Mouse (Mus musculus) heart, embryonic 12.5 days (tissue): ENCODE results near the gene Smg6. TPM values are rescaled to one million over a fixed set of nuclear protein-coding genes. Genes with fewer than 3 reads are reported as not detected.
A peak's percentile ranks its signal among the peaks of the same experiment; 100 is the strongest.

ENCODE experiments used
- ATAC-seq: fragments of 200-750 bp; cut with Nextera tagmentation; 2 replicates; pipeline ENCODE4 v1.8.0; 2017; ENCODE audit warnings: moderate TSS enrichment, moderate library complexity; ENCODE audit not compliant: insufficient number of reproducible peaks, low FRiP score
- H3K27ac ChIP-seq: fragments of 300-500 bp; sonication (generic); 2 replicates; pipeline ENCODE4 v1.5.1; 2016; ENCODE audit warnings: mild to moderate bottlenecking, moderate library complexity; ENCODE audit not compliant: poor library complexity, severe bottlenecking
- H3K27me3 ChIP-seq: fragments of 300-500 bp; sonication (generic); replicated peaks from 2 replicates; pipeline ENCODE4 v1.6.1; 2016; ENCODE audit warnings: mild to moderate bottlenecking, moderate library complexity
- H3K36me3 ChIP-seq: fragments of 300-500 bp; sonication (generic); 2 replicates; pipeline ENCODE4 v1.6.1; 2016; ENCODE audit warnings: mild to moderate bottlenecking, moderate library complexity
- H3K4me1 ChIP-seq: fragments of 300-500 bp; sonication (generic); replicated peaks from 2 replicates; pipeline ENCODE4 v1.6.1; 2016; ENCODE audit warnings: mild to moderate bottlenecking
- H3K4me2 ChIP-seq: fragments of 300-500 bp; sonication (generic); 2 replicates; pipeline ENCODE4 v1.6.1; 2016; ENCODE audit warnings: mild to moderate bottlenecking, moderate library complexity
- H3K4me3 ChIP-seq: fragments of 300-500 bp; sonication (generic); 2 replicates; pipeline ENCODE4 v1.5.1; 2016; ENCODE audit warnings: mild to moderate bottlenecking
- H3K9ac ChIP-seq: fragments of 300-500 bp; sonication (generic); 2 replicates; pipeline ENCODE4 v1.6.1; 2016; ENCODE audit warnings: mild to moderate bottlenecking, moderate library complexity
- H3K9me3 ChIP-seq: fragments of 300-500 bp; sonication (generic); replicated peaks from 2 replicates; pipeline ENCODE4 v1.6.1; 2016; ENCODE audit warnings: mild to moderate bottlenecking, moderate library complexity
- WGBS: fragments of 180-500 bp; shearing (Covaris S2); methylation state at CpG from one replicate; pipeline ENCODE4 v1.1.7; 2016; 5-methylcytosine and 5-hydroxymethylcytosine counted together
- polyA plus RNA-seq: library from polyadenylated mRNA; unstranded; fragments of >200 nt; fragmentation: Nextera tagmentation; extraction: Ambion mirVana; gene quantifications from 2 replicates; pipeline ENCODE4 v1.2.1, GENCODE M21; 2016

Smg6 gene
- polyA plus RNA-seq, 1 experiment from 2014 or later, result 13.4 TPM

GRCm38 (mm10) chr11:75178672-75179208 is 253.1 kb downstream of the Smg6 start, which contains the start of gene Ovca2:
Ovca2 (minus strand) TSS chr11:75178835.
- under 1% methylated on average over 32 of the region's 33 CpGs for WGBS
- peaks cover 47% of the 10 kb centered on the region for H3K36me3 ChIP-seq

DNA sequence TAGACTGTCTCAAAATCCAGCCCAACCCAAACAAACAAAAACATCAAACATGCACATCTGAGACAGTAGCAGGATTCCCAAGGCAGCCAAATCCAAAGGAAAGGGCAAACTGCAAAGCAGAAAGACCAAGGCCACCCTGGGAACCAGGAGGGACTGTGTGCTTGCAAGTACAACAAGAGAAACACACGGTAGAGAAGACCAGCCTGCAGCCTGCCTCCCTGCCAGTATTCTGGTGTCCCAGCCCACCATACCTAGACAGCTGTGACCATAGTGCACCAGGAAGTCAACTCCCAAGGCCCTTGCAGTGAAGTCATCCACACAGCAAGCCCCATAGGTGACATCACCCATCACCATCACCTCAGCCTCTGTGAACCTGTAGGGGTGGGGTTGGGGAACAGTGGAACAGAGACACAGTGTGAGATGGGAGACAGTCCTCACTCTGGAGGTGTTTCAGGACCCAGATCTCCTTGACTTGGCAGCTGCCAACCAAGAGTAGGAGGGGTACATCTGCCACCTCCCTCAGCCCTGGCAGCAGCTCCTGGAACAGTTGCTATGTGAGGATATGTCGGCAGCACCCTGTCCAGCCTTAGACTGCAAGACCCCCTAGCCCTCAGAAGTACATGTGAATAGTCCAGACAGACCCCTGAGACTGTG is 258.4 kb downstream of the Smg6 start:
- no peak for ATAC-seq
- no peak overlapping the region for H3K4me2 ChIP-seq
- H3K27me3 ChIP-seq, result no peaks in the 10 kb centered on the region
- H3K9ac ChIP-seq, result no peak overlapping the region
- H3K36me3 ChIP-seq, result peaks cover 49% of the 10 kb centered on the region
- H3K4me1 ChIP-seq, result peaks cover 8% of the 10 kb centered on the region
- no peak overlapping the region for H3K27ac ChIP-seq
- no peaks in the 10 kb centered on the region for H3K9me3 ChIP-seq
- no peak overlapping the region for H3K4me3 ChIP-seq
- WGBS, result 77% methylated on average over 2 of the region's 2 CpGs

More at GRCm38 (mm10) chr11:75178672-75179208, 253.1 kb downstream of the Smg6 start, which contains the start of gene Ovca2:
- Histone ChIP-seq H3K4me2 (peak within 1 kb of the TSS; percentile 76), H3K9ac (peak within 1 kb of the TSS; percentile 82), H3K27me3 (no peaks in the 10 kb centered on the region), H3K27ac (peak within 1 kb of the TSS; percentile 48; the same call in 1 of the 2 replicates), H3K4me1 (peaks cover 19% of the 10 kb centered on the region), H3K9me3 (no peaks in the 10 kb centered on the region), H3K4me3 (peak within 1 kb of the TSS; percentile 73)
- peak; percentile 91 for ATAC-seq

DNA sequence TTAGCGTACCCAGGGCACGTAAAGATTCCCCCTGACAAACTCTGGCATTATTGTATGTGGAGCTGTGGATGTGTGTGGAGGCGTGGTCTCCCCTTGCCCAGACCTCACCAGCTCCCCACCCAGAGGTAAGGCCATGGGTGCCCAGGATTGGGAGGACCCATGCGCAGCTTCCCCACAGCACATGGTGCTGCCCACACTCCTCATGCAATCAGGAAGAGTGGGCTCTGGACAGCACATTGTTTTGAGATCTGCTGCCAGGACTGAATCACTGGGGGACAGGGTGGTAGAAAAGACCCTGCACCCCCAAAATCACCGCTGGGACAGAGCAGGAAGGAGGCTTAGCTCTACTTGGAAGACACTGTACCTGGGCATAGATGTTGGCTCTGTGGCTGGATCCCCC is 258.9 kb downstream of the Smg6 start:
- H3K4me2 ChIP-seq, result no peak overlapping the region
- H3K9ac ChIP-seq, result no peak overlapping the region
- H3K27me3 ChIP-seq, result no peaks in the 10 kb centered on the region
- H3K36me3 ChIP-seq, result peaks cover 49% of the 10 kb centered on the region
- no peak for ATAC-seq
- no peaks in the 10 kb centered on the region for H3K9me3 ChIP-seq
- H3K4me1 ChIP-seq, result peaks cover 9% of the 10 kb centered on the region
- WGBS, result 85% methylated on average over 5 of the region's 5 CpGs
- no peak overlapping the region for H3K27ac ChIP-seq
- no peak overlapping the region for H3K4me3 ChIP-seq

DNA sequence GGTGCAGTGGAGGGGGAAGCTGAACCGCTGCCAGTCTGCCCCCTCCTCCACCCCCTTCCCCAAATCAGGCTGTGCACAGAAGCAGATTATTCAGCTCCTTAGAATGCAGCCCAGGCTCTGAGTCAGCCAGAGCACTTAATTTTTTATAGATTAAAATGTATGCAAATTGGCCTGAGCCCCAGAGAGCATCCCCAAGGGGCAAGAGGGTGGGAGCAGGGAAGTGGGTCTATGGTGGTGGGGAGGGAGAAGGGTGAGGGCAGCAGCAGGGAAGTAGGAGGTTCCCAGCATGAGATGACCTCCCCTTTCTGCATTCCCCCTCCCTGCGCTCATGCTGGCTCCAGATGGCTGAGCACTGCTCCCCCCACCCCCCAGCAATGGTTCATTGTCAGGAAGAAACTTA is 259.4 kb downstream of the Smg6 start:
- Histone ChIP-seq H3K27me3 (no peaks in the 10 kb centered on the region), H3K4me1 (peaks cover 10% of the 10 kb centered on the region), H3K9ac (no peak overlapping the region), H3K4me3 (no peak overlapping the region), H3K4me2 (no peak overlapping the region), H3K36me3 (peaks cover 49% of the 10 kb centered on the region), H3K27ac (no peak overlapping the region), H3K9me3 (no peaks in the 10 kb centered on the region)
- no peak for ATAC-seq
- 84% methylated on average over 1 of the region's 2 CpGs for WGBS

GRCm38 (mm10) chr11:75189713-75190370 is 264.2 kb downstream of the Smg6 start:
- peak; percentile 22; the same call in 1 of the 2 replicates for ATAC-seq
- Histone ChIP-seq H3K36me3 (peaks cover 6% of the 10 kb centered on the region), H3K27me3 (peaks cover 17% of the 10 kb centered on the region), H3K4me2 (peak overlapping the region; percentile 93), H3K9me3 (no peaks in the 10 kb centered on the region), H3K27ac (peak overlapping the region; percentile 17), H3K4me1 (peaks cover 44% of the 10 kb centered on the region), H3K9ac (peak overlapping the region; percentile 79), H3K4me3 (peak overlapping the region; percentile 87)
- under 1% methylated on average over 22 of the region's 22 CpGs for WGBS

- WGBS, result under 1% methylated on average over 24 of the region's 24 CpGs
- peak overlapping the region; percentile 79 for H3K9ac ChIP-seq
- H3K9me3 ChIP-seq, result no peaks in the 10 kb centered on the region
- H3K4me1 ChIP-seq, result peaks cover 49% of the 10 kb centered on the region
- peak overlapping the region; percentile 87 for H3K4me3 ChIP-seq
- peak overlapping the region; percentile 93 for H3K4me2 ChIP-seq
- peaks cover 22% of the 10 kb centered on the region for H3K27me3 ChIP-seq
- H3K36me3 ChIP-seq, result peaks cover 4% of the 10 kb centered on the region; the same call in 1 of the 2 replicates
- ATAC-seq, result peak; percentile 68; the same call in 1 of the 2 replicates
- peak overlapping the region; percentile 17 for H3K27ac ChIP-seq
Observed at GRCm38 (mm10) chr11:75190371-75190724, 264.7 kb downstream of the Smg6 start.

DNA sequence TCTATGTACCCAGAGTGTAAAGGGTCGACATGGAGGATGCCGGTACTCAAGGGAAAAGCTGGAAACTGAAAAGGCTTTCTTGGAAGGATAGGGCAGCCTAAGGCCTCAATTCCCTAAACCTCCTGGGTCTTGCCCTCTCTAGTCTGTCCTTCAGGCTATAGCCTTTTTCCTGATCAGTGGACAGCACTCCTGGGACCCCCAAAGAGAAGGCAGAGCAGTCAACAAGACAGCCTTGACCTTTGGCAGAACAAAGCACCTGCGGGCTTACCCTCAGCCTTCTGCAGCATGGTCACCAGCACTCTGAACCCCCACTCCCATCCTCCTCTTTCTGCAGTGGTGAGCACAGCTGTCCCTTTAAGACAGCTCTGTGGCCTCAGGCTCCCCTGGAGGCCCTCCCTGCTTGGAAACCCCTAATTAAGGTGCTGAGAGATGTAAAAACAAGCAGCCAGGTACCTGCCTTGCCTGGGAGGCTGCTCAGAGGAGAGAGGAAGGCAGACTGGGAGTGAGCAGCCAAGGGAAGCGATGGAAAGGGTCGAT is 265.4 kb downstream of the Smg6 start, which contains the start of gene Dph1:
Dph1 (minus strand) TSS at position 337 of the 537 bp plus-strand sequence.
- no peak for ATAC-seq
- Histone ChIP-seq H3K36me3 (no peaks in the 10 kb centered on the region), H3K4me3 (peak within 1 kb of the TSS; percentile 87), H3K4me1 (peaks cover 55% of the 10 kb centered on the region), H3K9ac (peak within 1 kb of the TSS; percentile 79), H3K27ac (peak within 1 kb of the TSS; percentile 17), H3K4me2 (peak within 1 kb of the TSS; percentile 93), H3K9me3 (no peaks in the 10 kb centered on the region), H3K27me3 (peaks cover 28% of the 10 kb centered on the region)
- 50% methylated on average over 5 of the region's 5 CpGs for WGBS

DNA sequence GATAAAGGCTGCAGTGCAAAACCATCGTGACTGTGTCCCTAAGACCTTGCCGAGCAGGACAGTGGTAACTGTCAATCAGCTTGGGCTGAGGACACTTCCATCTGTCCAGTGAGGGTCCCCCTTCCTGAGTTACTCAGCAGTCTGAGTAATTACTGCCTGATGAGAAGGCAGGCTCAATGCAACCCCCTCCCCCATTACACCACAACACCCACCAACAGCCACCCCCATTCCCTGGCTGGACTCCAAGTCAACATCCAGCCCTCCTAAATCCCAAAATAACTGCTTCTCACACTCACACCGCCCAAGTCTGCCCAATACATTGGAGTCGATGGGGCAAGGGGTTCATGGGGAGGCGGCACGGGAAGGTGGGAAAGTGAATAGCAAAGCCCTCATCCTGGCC is 266.2 kb downstream of the Smg6 start:
- Histone ChIP-seq H3K9ac (no peak overlapping the region), H3K36me3 (no peaks in the 10 kb centered on the region), H3K4me3 (no peak overlapping the region), H3K4me2 (0 out of 2 replicates have a peak overlapping the region, but pooled peaks have one; percentile 6), H3K27ac (no peak overlapping the region; the same call in 1 of the 2 replicates), H3K9me3 (no peaks in the 10 kb centered on the region), H3K4me1 (peaks cover 63% of the 10 kb centered on the region), H3K27me3 (peaks cover 37% of the 10 kb centered on the region)
- 55% methylated on average over 6 of the region's 6 CpGs for WGBS
- ATAC-seq, result no peak

DNA sequence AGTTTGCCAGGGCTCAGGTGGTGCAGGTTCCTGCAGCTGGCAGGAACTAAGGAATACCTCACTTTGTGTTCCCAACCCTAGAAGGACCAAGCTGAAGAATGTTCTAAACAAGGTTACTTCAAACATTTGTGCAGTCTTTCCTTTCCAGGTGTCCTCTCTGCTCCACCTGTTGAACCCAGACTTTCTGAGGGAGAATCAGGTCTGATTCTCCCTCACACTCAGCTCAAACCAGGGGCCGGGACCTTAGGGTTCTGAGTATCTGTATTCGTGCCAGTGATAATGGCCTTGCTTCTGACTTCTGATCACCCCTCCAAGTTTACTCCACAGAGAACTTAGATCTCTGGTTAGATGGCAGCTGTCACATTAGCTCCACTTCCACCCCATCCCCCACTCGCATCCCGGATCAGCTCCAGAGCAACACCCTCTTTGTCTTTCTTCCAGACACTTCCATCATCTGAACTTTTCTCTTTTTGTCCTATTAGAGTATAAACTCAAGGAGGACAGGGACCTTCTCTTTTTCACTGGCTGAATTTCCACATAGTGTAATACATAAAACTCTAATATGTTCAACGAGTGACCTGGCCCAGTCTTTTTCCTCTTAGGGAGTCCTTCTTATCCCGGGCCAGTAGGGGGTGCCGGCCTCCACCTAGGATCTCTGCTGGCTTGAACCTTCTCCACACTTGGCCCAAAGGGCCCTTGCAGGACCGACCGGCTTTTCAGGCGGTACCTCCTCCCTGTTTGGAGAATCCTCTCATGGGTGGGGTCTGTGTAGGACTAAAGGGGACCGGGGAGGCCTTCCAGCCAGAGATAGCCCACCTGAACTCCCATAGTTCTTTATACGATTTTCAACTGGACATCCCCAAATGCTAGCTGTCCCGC is 267.0 kb downstream of the Smg6 start:
- 23% methylated on average over 13 of the region's 13 CpGs for WGBS
- Histone ChIP-seq H3K4me1 (peaks cover 67% of the 10 kb centered on the region), H3K4me3 (peak overlapping the region; percentile 71), H3K27me3 (peaks cover 42% of the 10 kb centered on the region), H3K27ac (peak overlapping the region; percentile 84), H3K9ac (peak overlapping the region; percentile 80), H3K36me3 (no peaks in the 10 kb centered on the region), H3K9me3 (no peaks in the 10 kb centered on the region), H3K4me2 (peak overlapping the region; percentile 87)
- ATAC-seq, result peak; percentile 37; the same call in 1 of the 2 replicates

DNA sequence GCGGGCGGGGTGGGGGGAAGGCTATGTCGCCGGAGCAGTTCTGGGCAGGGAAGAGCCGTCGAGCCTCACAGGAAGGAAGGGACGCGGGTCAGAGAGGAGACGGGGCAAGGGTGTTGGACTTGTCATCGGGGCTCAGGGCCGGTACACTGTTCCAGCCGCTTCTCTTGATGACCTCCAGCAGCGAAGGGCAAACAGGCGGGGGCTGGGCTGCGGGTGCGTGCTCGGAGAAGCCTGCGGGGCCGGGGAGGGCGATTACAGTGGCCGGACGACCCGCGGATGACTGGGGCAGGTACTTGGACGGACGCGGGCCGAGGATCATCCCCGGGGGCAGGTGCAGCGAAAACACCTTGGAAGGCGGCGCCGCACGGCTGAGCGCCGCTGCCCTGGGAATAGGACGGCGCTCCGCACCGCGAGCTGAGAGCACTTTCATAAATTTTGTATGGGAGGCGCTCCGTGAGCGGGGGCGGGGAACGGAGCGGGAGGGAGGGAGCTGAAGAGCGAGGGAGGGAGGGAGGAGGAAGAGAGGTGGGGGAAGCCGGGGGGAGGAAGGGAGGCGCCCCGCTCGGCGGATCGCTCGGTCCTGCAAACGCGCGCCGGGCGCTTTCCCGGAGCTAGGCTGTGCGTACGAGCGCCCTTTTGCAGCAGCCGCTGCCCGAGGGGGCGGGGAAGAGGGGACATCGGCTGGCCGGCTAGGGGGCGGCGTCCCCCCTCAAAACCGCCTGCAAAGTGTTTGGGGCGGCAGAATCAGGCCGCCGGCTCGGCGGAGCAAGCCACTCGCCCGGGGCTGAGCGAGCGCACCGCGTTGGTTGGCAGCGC is 267.8 kb downstream of the Smg6 start, which contains the start of gene Rtn4rl1:
Rtn4rl1 (plus strand) TSS at position 528 of the 816 bp plus-strand sequence.
- under 1% methylated on average over 66 of the region's 84 CpGs for WGBS
- Histone ChIP-seq H3K27ac (peak within 1 kb of the TSS; percentile 84), H3K4me3 (peak within 1 kb of the TSS; percentile 71), H3K27me3 (peaks cover 42% of the 10 kb centered on the region), H3K9ac (peak within 1 kb of the TSS; percentile 80), H3K4me2 (peak within 1 kb of the TSS; percentile 87), H3K36me3 (no peaks in the 10 kb centered on the region), H3K9me3 (no peaks in the 10 kb centered on the region), H3K4me1 (peaks cover 67% of the 10 kb centered on the region)
- ATAC-seq, result peak; percentile 31; the same call in 1 of the 2 replicates
